17 mouse cellular contexts compared by ENCODE assay signal in genomic region chr6:22363590-22363989, GRCm38 (mm10). TPM values are rescaled to one million over a fixed set of nuclear protein-coding genes. Genes with fewer than 3 reads are reported as not detected.
DNase-seq lines count a peak whose midpoint lies in the region; ATAC-seq and TF ChIP-seq lines count a peak whose summit lies in the region.
"Had no signal": no experiment of that assay in that cellular context is flagged by ENCODE, and none has a peak within 500 bp of the region (broad histone marks: within the 10 kb centered on the region; RNA-seq: fewer than 3 reads in every experiment).

No protein-coding gene starts in this region.

- H3K4me3 ChIP-seq in liver, postnatal 0 days (ENCODE audit: low read depth, low read length): no peak overlapping the region
- no peak overlapping the region for H3K4me3 ChIP-seq in liver, embryonic 12.5 days
- no peak overlapping the region for H3K4me3 ChIP-seq in intestine, postnatal 0 days (ENCODE audit: low read depth, low read length)
- H3K4me3 ChIP-seq: heart, embryonic 10.5 days; hindbrain, embryonic 10.5 days; neural tube, embryonic 13.5 days had no signal

- H3K9ac ChIP-seq in liver, postnatal 0 days (replicated peaks): no peak overlapping the region
- no peak overlapping the region for H3K9ac ChIP-seq in liver, embryonic 12.5 days
- no peak overlapping the region for H3K9ac ChIP-seq in intestine, postnatal 0 days (ENCODE audit: low read depth, low read length)
- H3K9ac ChIP-seq: forebrain, postnatal 0 days; neural tube, embryonic 13.5 days had no signal

- WGBS in liver, postnatal 0 days (ENCODE audit: insufficient replicate concordance): 61% methylated on average over 3 of the region's 3 CpGs
- 44% methylated on average over 3 of the region's 3 CpGs for WGBS in liver, embryonic 12.5 days (ENCODE audit: insufficient replicate concordance)
- 69% methylated on average over 3 of the region's 3 CpGs for WGBS in intestine, postnatal 0 days

- no peak for DNase-seq in liver, postnatal 0 days
- peak; percentile 41 for DNase-seq in R1 (ENCODE audit: low read depth, low spot score)
- DNase-seq in splenic B cell, adult 2 months (ENCODE audit: low read depth, low spot score): peak; percentile 70
- no peak for DNase-seq in cerebellum, adult 9-11 months
- DNase-seq in right cerebral cortex, adult 2 months (ENCODE audit: low spot score in 2 of 2): no peak
- no peak for DNase-seq in left cerebral cortex, adult 18-20 months (ENCODE audit: low spot score in 2 of 2)
- DNase-seq: adrenal gland, adult 8-10 months; cerebellum, adult 11-12 months; forebrain, postnatal 0 days; kidney, adult 2 months; thymus, adult 18-20 months had no signal

- no peak for TF ChIP-seq EP300 in liver, postnatal 0 days (IDR thresholded peaks at IDR 0.05; ENCODE audit: low read depth)

- no peaks in the 10 kb centered on the region for H3K36me3 ChIP-seq in liver, postnatal 0 days (replicated peaks; ENCODE audit: insufficient read depth, low read length)
- H3K36me3 ChIP-seq in liver, embryonic 12.5 days: no peaks in the 10 kb centered on the region
- H3K36me3 ChIP-seq in intestine, postnatal 0 days (ENCODE audit: control insufficient read depth, insufficient read depth): no peaks in the 10 kb centered on the region
- no peaks in the 10 kb centered on the region for H3K36me3 ChIP-seq in splenic B cell, adult 2 months (ENCODE audit: control insufficient read depth, insufficient read depth, low read length, poor library complexity, severe bottlenecking)
- H3K36me3 ChIP-seq: heart, embryonic 10.5 days; hindbrain, embryonic 10.5 days; neural tube, embryonic 13.5 days had no signal

- H3K9me3 ChIP-seq in liver, postnatal 0 days (ENCODE audit: low read length): no peaks in the 10 kb centered on the region
- no peaks in the 10 kb centered on the region for H3K9me3 ChIP-seq in liver, embryonic 12.5 days (replicated peaks)
- H3K9me3 ChIP-seq in intestine, postnatal 0 days (ENCODE audit: control insufficient read depth): no peaks in the 10 kb centered on the region
- H3K9me3 ChIP-seq: heart, embryonic 10.5 days; hindbrain, embryonic 10.5 days; neural tube, embryonic 13.5 days had no signal

- no peak; the same call in 1 of the 2 replicates for ATAC-seq in liver, postnatal 0 days
- no peak for ATAC-seq in liver, embryonic 12.5 days
- 0 out of 2 replicates have a peak, but pooled peaks have one; percentile 37 for ATAC-seq in intestine, postnatal 0 days
- ATAC-seq: forebrain, postnatal 0 days had no signal

- H3K27me3 ChIP-seq in liver, postnatal 0 days (ENCODE audit: insufficient read depth, low read length): no peaks in the 10 kb centered on the region
- H3K27me3 ChIP-seq in liver, embryonic 12.5 days (replicated peaks): no peaks in the 10 kb centered on the region
- H3K27me3 ChIP-seq in intestine, postnatal 0 days (replicated peaks; ENCODE audit: control insufficient read depth, insufficient read depth, low read length): no peaks in the 10 kb centered on the region
- H3K27me3 ChIP-seq in splenic B cell, adult 2 months (ENCODE audit: control insufficient read depth, insufficient read depth, low read length, poor library complexity, severe bottlenecking): no peaks in the 10 kb centered on the region
- H3K27me3 ChIP-seq: neural tube, embryonic 13.5 days had no signal

- no peak overlapping the region for H3K4me2 ChIP-seq in liver, postnatal 0 days (ENCODE audit: low read depth, low read length)
- H3K4me2 ChIP-seq in liver, embryonic 12.5 days: no peak overlapping the region
- H3K4me2 ChIP-seq in intestine, postnatal 0 days (replicated peaks; ENCODE audit: low read depth): no peak overlapping the region
- H3K4me2 ChIP-seq: neural tube, embryonic 13.5 days had no signal

- TF ChIP-seq CTCF in liver, postnatal 0 days (IDR thresholded peaks at IDR 0.05; ENCODE audit: low read depth): peak; percentile 34
- peak; percentile 55 for TF ChIP-seq CTCF in intestine, postnatal 0 days (IDR thresholded peaks at IDR 0.05; ENCODE audit: low read depth)

- H3K4me1 ChIP-seq in liver, postnatal 0 days (ENCODE audit: insufficient read depth): peaks cover 3% of the 10 kb centered on the region
- H3K4me1 ChIP-seq in liver, embryonic 12.5 days: no peaks in the 10 kb centered on the region
- no peaks in the 10 kb centered on the region for H3K4me1 ChIP-seq in intestine, postnatal 0 days (replicated peaks; ENCODE audit: control insufficient read depth, insufficient read depth, low read length)
- H3K4me1 ChIP-seq: hindbrain, embryonic 10.5 days; neural tube, embryonic 13.5 days had no signal

- no peak overlapping the region for H3K27ac ChIP-seq in liver, postnatal 0 days (ENCODE audit: low read depth)
- H3K27ac ChIP-seq in liver, embryonic 12.5 days: no peak overlapping the region
- H3K27ac ChIP-seq in intestine, postnatal 0 days (ENCODE audit: low read depth, low read length): no peak overlapping the region
- H3K27ac ChIP-seq: heart, embryonic 10.5 days; hindbrain, embryonic 10.5 days; macrophage; neural tube, embryonic 13.5 days had no signal

RNA-seq across cellular contexts. Expression of gene Fam3c, which starts 7.5 kb away (rescaled TPM):
- 32.6 and 38.2 TPM in 2 replicates for polyA plus RNA-seq in liver, postnatal 0 days (2015; fragmentation: Nextera tagmentation; extraction: Ambion mirVana)
- 22.1 and 22.4 TPM in 2 replicates for polyA plus RNA-seq in liver, embryonic 12.5 days (2016; fragmentation: Nextera tagmentation; extraction: Ambion mirVana)
- 58.7 and 59.9 TPM in 2 replicates for polyA plus RNA-seq in intestine, postnatal 0 days (2015; fragmentation: Nextera tagmentation; extraction: Ambion mirVana)
- 10 to 100 TPM; 95.7 to 98.4 TPM for total RNA-seq in left cerebral cortex, adult 18-20 months (2021)

Comparison
In these comparisons a context has a peak if more than half of its experiments do, and no peak if none do; other contexts are left out.
1. DNase-seq: peak in R1 (single experiment) and splenic B cell, adult 2 months (single experiment); none in liver, postnatal 0 days (single experiment), cerebellum, adult 9-11 months (single experiment), right cerebral cortex, adult 2 months (0 of 2) and left cerebral cortex, adult 18-20 months (0 of 2).